Mouse (Mus musculus) MEL-GATA-1-ER (cell line): ENCODE measurements around the gene Fxyd3.
A peak's percentile ranks its signal among the peaks of the same experiment; 100 is the strongest.

Experiments used
- DNase-seq: peaks from one replicate; pipeline ENCODE4 v3.0.0-alpha.2; 2012; ENCODE audit warnings: low read depth; ENCODE audit errors: extremely low read depth

Fxyd3 gene

GRCm38 (mm10) chr7:31098697-31099611 lies 22.4 kb upstream of the Fxyd3 start:
- DNase-seq: no peak

- peak; percentile 66 for DNase-seq
These were observed 21.2 kb upstream of the Fxyd3 start for GRCm38 (mm10) chr7:31097583-31098248.

GRCm38 (mm10) chr7:31096892-31097564 lies 20.5 kb upstream of the Fxyd3 start:
- DNase-seq: no peak

- no peak for DNase-seq
These were observed 18.4 kb upstream of the Fxyd3 start for GRCm38 (mm10) chr7:31094774-31095501.

GRCm38 (mm10) chr7:31089721-31090120 lies 13.2 kb upstream of the Fxyd3 start:
- no peak for DNase-seq

GRCm38 (mm10) chr7:31088206-31088605 lies 11.7 kb upstream of the Fxyd3 start:
- DNase-seq: no peak

- no peak for DNase-seq
These were observed 10.8 kb upstream of the Fxyd3 start for GRCm38 (mm10) chr7:31087262-31087661.

GRCm38 (mm10) chr7:31086175-31086755 lies 9.8 kb upstream of the Fxyd3 start:
- no peak for DNase-seq

GRCm38 (mm10) chr7:31085171-31085570 lies 8.7 kb upstream of the Fxyd3 start:
- no peak for DNase-seq

- DNase-seq: no peak
These were observed 7.6 kb upstream of the Fxyd3 start for GRCm38 (mm10) chr7:31084140-31084539.

- no peak for DNase-seq
These were observed 6.5 kb upstream of the Fxyd3 start for GRCm38 (mm10) chr7:31082831-31083588.

GRCm38 (mm10) chr7:31082106-31082505 lies 5.6 kb upstream of the Fxyd3 start:
- no peak for DNase-seq

GRCm38 (mm10) chr7:31081106-31081505 lies 4.6 kb upstream of the Fxyd3 start:
- DNase-seq: no peak

GRCm38 (mm10) chr7:31080611-31081010 lies 4.1 kb upstream of the Fxyd3 start:
- no peak for DNase-seq

- no peak for DNase-seq
These were observed 3.2 kb upstream of the Fxyd3 start for GRCm38 (mm10) chr7:31079670-31080069.

GRCm38 (mm10) chr7:31077885-31078445 lies 1.5 kb upstream of the Fxyd3 start:
- no peak for DNase-seq

GRCm38 (mm10) chr7:31077470-31077869 lies 966 bp upstream of the Fxyd3 start:
- DNase-seq: no peak

GRCm38 (mm10) chr7:31074713-31075069 lies 1.8 kb downstream of the Fxyd3 start:
- DNase-seq: no peak

- DNase-seq: no peak
These were observed 2.3 kb downstream of the Fxyd3 start for GRCm38 (mm10) chr7:31074061-31074712.
